Mouse (Mus musculus): ENCODE results near the gene Negr1. TPM values are rescaled to one million over a fixed set of nuclear protein-coding genes. Genes with fewer than 3 reads are reported as not detected.

Negr1 gene
- polyA plus RNA-seq, 1 experiment: 1.7 TPM

GRCm38 (mm10) chr3:156771626-156772025, 210.0 kb downstream of the Negr1 start:
- TF ChIP-seq POLR2A (IDR thresholded peaks at IDR 0.05; ENCODE audit: low read depth, low read length) (no peak), CTCF (conservative IDR thresholded peaks at IDR 0.05; ENCODE audit: insufficient read depth, insufficient read length, low read depth, low read length) (no peak)
- Histone ChIP-seq H3K4me3 (ENCODE audit: insufficient read depth, low read depth, low read length) (no peak overlapping the region), H3K27me3 (replicated peaks; ENCODE audit: control insufficient read depth, insufficient read depth, low read length) (no peaks in the 10 kb centered on the region), H3K36me3 (ENCODE audit: control insufficient read depth, insufficient read depth, low read length) (no peaks in the 10 kb centered on the region), H3K27ac (ENCODE audit: insufficient read depth, low read depth, low read length) (no peak overlapping the region), H3K4me1 (ENCODE audit: control insufficient read depth, insufficient read depth, low read length) (no peaks in the 10 kb centered on the region)
- no peak for DNase-seq
- 88% methylated on average over 2 of the region's 2 CpGs for WGBS

GRCm38 (mm10) chr3:156772057-156772456, 210.5 kb downstream of the Negr1 start:
- Histone ChIP-seq H3K4me1 (ENCODE audit: control insufficient read depth, insufficient read depth, low read length) (no peaks in the 10 kb centered on the region), H3K27me3 (replicated peaks; ENCODE audit: control insufficient read depth, insufficient read depth, low read length) (no peaks in the 10 kb centered on the region), H3K36me3 (ENCODE audit: control insufficient read depth, insufficient read depth, low read length) (no peaks in the 10 kb centered on the region), H3K4me3 (ENCODE audit: insufficient read depth, low read depth, low read length) (no peak overlapping the region), H3K27ac (ENCODE audit: insufficient read depth, low read depth, low read length) (no peak overlapping the region)
- WGBS: 39% methylated on average over 1 of the region's 1 CpGs
- DNase-seq: no peak
- TF ChIP-seq POLR2A (IDR thresholded peaks at IDR 0.05; ENCODE audit: low read depth, low read length) (no peak), CTCF (conservative IDR thresholded peaks at IDR 0.05; ENCODE audit: insufficient read depth, insufficient read length, low read depth, low read length) (no peak)

- no peaks in the 10 kb centered on the region for H3K27me3 ChIP-seq (replicated peaks; ENCODE audit: control insufficient read depth, insufficient read depth, low read length)
- H3K36me3 ChIP-seq (ENCODE audit: control insufficient read depth, insufficient read depth, low read length): no peaks in the 10 kb centered on the region
- DNase-seq: no peak
- no peaks in the 10 kb centered on the region for H3K4me1 ChIP-seq (ENCODE audit: control insufficient read depth, insufficient read depth, low read length)
- TF ChIP-seq POLR2A (IDR thresholded peaks at IDR 0.05; ENCODE audit: low read depth, low read length) (no peak), CTCF (conservative IDR thresholded peaks at IDR 0.05; ENCODE audit: insufficient read depth, insufficient read length, low read depth, low read length) (no peak)
- 18% methylated on average over 1 of the region's 1 CpGs for WGBS
- H3K4me3 ChIP-seq (ENCODE audit: insufficient read depth, low read depth, low read length): no peak overlapping the region
- no peak overlapping the region for H3K27ac ChIP-seq (ENCODE audit: insufficient read depth, low read depth, low read length)
Observed at GRCm38 (mm10) chr3:156784309-156784852, 222.8 kb downstream of the Negr1 start.

- Histone ChIP-seq H3K36me3 (ENCODE audit: control insufficient read depth, insufficient read depth, low read length) (no peaks in the 10 kb centered on the region), H3K27me3 (replicated peaks; ENCODE audit: control insufficient read depth, insufficient read depth, low read length) (no peaks in the 10 kb centered on the region), H3K4me3 (ENCODE audit: insufficient read depth, low read depth, low read length) (no peak overlapping the region), H3K4me1 (ENCODE audit: control insufficient read depth, insufficient read depth, low read length) (no peaks in the 10 kb centered on the region; the same call in 1 of the 2 replicates), H3K27ac (ENCODE audit: insufficient read depth, low read depth, low read length) (no peak overlapping the region)
- DNase-seq: no peak
- 92% methylated on average over 1 of the region's 1 CpGs for WGBS
- TF ChIP-seq CTCF (conservative IDR thresholded peaks at IDR 0.05; ENCODE audit: insufficient read depth, insufficient read length, low read depth, low read length) (no peak), POLR2A (IDR thresholded peaks at IDR 0.05; ENCODE audit: low read depth, low read length) (no peak)
Observed at GRCm38 (mm10) chr3:156786355-156786754, 224.8 kb downstream of the Negr1 start.

- no peak overlapping the region for H3K4me3 ChIP-seq (ENCODE audit: insufficient read depth, low read depth, low read length)
- no peaks in the 10 kb centered on the region; the same call in 1 of the 2 replicates for H3K4me1 ChIP-seq (ENCODE audit: control insufficient read depth, insufficient read depth, low read length)
- H3K27ac ChIP-seq (ENCODE audit: insufficient read depth, low read depth, low read length): no peak overlapping the region
- H3K36me3 ChIP-seq (ENCODE audit: control insufficient read depth, insufficient read depth, low read length): no peaks in the 10 kb centered on the region
- DNase-seq: no peak
- TF ChIP-seq CTCF (conservative IDR thresholded peaks at IDR 0.05; ENCODE audit: insufficient read depth, insufficient read length, low read depth, low read length) (no peak), POLR2A (IDR thresholded peaks at IDR 0.05; ENCODE audit: low read depth, low read length) (no peak)
- no peaks in the 10 kb centered on the region for H3K27me3 ChIP-seq (replicated peaks; ENCODE audit: control insufficient read depth, insufficient read depth, low read length)
Observed at GRCm38 (mm10) chr3:156791234-156791633, 229.6 kb downstream of the Negr1 start.

GRCm38 (mm10) chr3:156792743-156793142, 231.1 kb downstream of the Negr1 start:
- H3K36me3 ChIP-seq (ENCODE audit: control insufficient read depth, insufficient read depth, low read length): no peaks in the 10 kb centered on the region
- no peaks in the 10 kb centered on the region for H3K27me3 ChIP-seq (replicated peaks; ENCODE audit: control insufficient read depth, insufficient read depth, low read length)
- no peaks in the 10 kb centered on the region; the same call in 1 of the 2 replicates for H3K4me1 ChIP-seq (ENCODE audit: control insufficient read depth, insufficient read depth, low read length)
- H3K4me3 ChIP-seq (ENCODE audit: insufficient read depth, low read depth, low read length): no peak overlapping the region
- TF ChIP-seq POLR2A (IDR thresholded peaks at IDR 0.05; ENCODE audit: low read depth, low read length) (no peak), CTCF (conservative IDR thresholded peaks at IDR 0.05; ENCODE audit: insufficient read depth, insufficient read length, low read depth, low read length) (no peak)
- no peak for DNase-seq
- H3K27ac ChIP-seq (ENCODE audit: insufficient read depth, low read depth, low read length): no peak overlapping the region
- 77% methylated on average over 7 of the region's 7 CpGs for WGBS

GRCm38 (mm10) chr3:156794091-156794490, 232.5 kb downstream of the Negr1 start:
- no peaks in the 10 kb centered on the region for H3K27me3 ChIP-seq (replicated peaks; ENCODE audit: control insufficient read depth, insufficient read depth, low read length)
- H3K4me1 ChIP-seq (ENCODE audit: control insufficient read depth, insufficient read depth, low read length): no peaks in the 10 kb centered on the region; the same call in 1 of the 2 replicates
- H3K36me3 ChIP-seq (ENCODE audit: control insufficient read depth, insufficient read depth, low read length): no peaks in the 10 kb centered on the region
- no peak overlapping the region for H3K27ac ChIP-seq (ENCODE audit: insufficient read depth, low read depth, low read length)
- DNase-seq: peak; percentile 77
- WGBS: 72% methylated on average over 4 of the region's 4 CpGs
- H3K4me3 ChIP-seq (ENCODE audit: insufficient read depth, low read depth, low read length): no peak overlapping the region
- no peak for TF ChIP-seq CTCF (conservative IDR thresholded peaks at IDR 0.05; ENCODE audit: insufficient read depth, insufficient read length, low read depth, low read length)
- no peak for TF ChIP-seq POLR2A (IDR thresholded peaks at IDR 0.05; ENCODE audit: low read depth, low read length)

Measured in kidney, adult 2 months (tissue).